Mouse (Mus musculus) brain, embryonic 14.5 days (tissue): Measurements from ENCODE around the gene Lrrc3b.

Experiments used
- CTCF ChIP-seq: fragments of 200-500 bp; IDR thresholded peaks from 2 replicates; pipeline ENCODE4 v1.5.1; 2012; ENCODE audit warnings: inconsistent platforms, mild to moderate bottlenecking, moderate library complexity, borderline replicate concordance; ENCODE audit not compliant: insufficient read depth, insufficient read length; ENCODE audit errors: extremely low read depth
- POLR2A ChIP-seq: fragments of 200-500 bp; IDR thresholded peaks from 2 replicates; pipeline ENCODE4 v1.6.1; 2012; ENCODE audit warnings: mild to moderate bottlenecking, inconsistent platforms, borderline replicate concordance; ENCODE audit not compliant: poor library complexity, insufficient read depth, insufficient read length, severe bottlenecking; ENCODE audit errors: extremely low read depth

- no peak for TF ChIP-seq CTCF
- TF ChIP-seq POLR2A: no peak
Measured at GRCm38 (mm10) chr14:15374271-15374670, 64.5 kb downstream of the Lrrc3b start.
